Mouse (Mus musculus): Measurements from ENCODE around the gene Plxna1.

DNA sequence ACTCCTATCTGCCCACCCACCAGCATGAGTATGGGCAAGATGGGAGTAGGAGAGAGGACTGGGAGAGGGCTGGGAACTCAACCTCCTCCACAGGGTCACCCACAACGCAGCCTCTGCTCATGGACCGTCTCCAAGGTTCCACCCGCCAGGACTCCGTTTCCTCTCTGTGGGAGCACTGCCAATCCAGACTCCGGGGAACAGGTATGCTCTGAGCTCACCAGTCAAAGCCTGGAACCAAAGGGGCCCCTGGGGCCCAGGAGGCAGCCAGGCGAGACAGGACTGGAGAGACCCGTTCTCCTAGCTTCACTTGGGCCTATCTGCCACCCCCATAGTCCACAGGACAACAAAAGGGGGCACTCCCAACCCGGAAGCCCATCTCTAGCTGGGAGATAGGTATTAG is 9.3 kb downstream of the Plxna1 start:
- TF ChIP-seq CTCF (IDR thresholded peaks at IDR 0.05; ENCODE audit: low read depth) (no peak), EP300 (IDR thresholded peaks at IDR 0.05; ENCODE audit: low read depth) (no peak)
